Mouse (Mus musculus) frontal cortex, postnatal 36 days (tissue): Measurements from ENCODE around the gene Cdh24.

Experiments used
- DNase-seq, 2 experiments: peaks; one replicate each; pipeline ENCODE4 v3.0.0; 2022; ENCODE audit warnings: low spot score in 2 of 2

Cdh24 gene

GRCm38 (mm10) chr14:54607226-54607625 is 33.9 kb downstream of the Cdh24 start:
- no peak for DNase-seq

- peak; percentile 70 to 71 for DNase-seq
Observed at GRCm38 (mm10) chr14:54605752-54606321, 35.3 kb downstream of the Cdh24 start, which contains the start of gene 4931414P19Rik. Gene 4931414P19Rik, minus strand, starts transcription at chr14:54605993.

- no peak for DNase-seq
Observed at GRCm38 (mm10) chr14:54603686-54604085, 37.5 kb downstream of the Cdh24 start.

GRCm38 (mm10) chr14:54603038-54603654 is 38.0 kb downstream of the Cdh24 start:
- peak; percentile 93 to 95 for DNase-seq

GRCm38 (mm10) chr14:54602613-54603012 is 38.6 kb downstream of the Cdh24 start:
- DNase-seq = no peak

- DNase-seq = no peak
Observed at GRCm38 (mm10) chr14:54601601-54602000, 39.6 kb downstream of the Cdh24 start.

GRCm38 (mm10) chr14:54597084-54597483 is 44.1 kb downstream of the Cdh24 start:
- no peak for DNase-seq

GRCm38 (mm10) chr14:54594631-54595414 is 46.3 kb downstream of the Cdh24 start:
- peak; percentile 55 to 57 for DNase-seq

- no peak for DNase-seq
Observed at GRCm38 (mm10) chr14:54594055-54594454, 47.1 kb downstream of the Cdh24 start.

- DNase-seq = peak; percentile 50 to 68
Observed at GRCm38 (mm10) chr14:54592319-54592934, 48.7 kb downstream of the Cdh24 start.

- DNase-seq = no peak
Observed at GRCm38 (mm10) chr14:54591056-54591455, 50.1 kb downstream of the Cdh24 start.

GRCm38 (mm10) chr14:54583681-54584338 is 57.4 kb downstream of the Cdh24 start:
- peak in 1 of 2 experiments; percentile 63 for DNase-seq

GRCm38 (mm10) chr14:54582536-54582935 is 58.6 kb downstream of the Cdh24 start:
- DNase-seq = no peak
